Mouse (Mus musculus) heart, postnatal 25 days (tissue): ENCODE data around the gene Gm14862. TPM values are rescaled to one million over a fixed set of nuclear protein-coding genes. Genes with fewer than 3 reads are reported as not detected.
"Not testable (repeated sequence)": the region's sequence is repeated elsewhere in the genome, so short reads cannot be mapped to it uniquely, and the experiment has no call there.

Experiments
- DNase-seq: peaks from one replicate; pipeline ENCODE4 v3.0.0; 2022; ENCODE audit warnings: low spot score
- intact Hi-C: fragments of 180-260 bp; cut with DNase I; formaldehyde crosslinking; loops from one replicate; pipeline ENCODE4 v1.15.1; 2025
- total RNA-seq, 2 experiments: library from RNA; stranded (reverse); gene quantifications; 2 replicates each; pipeline ENCODE4 v1.2.3; 2021

Gene Gm14862
- not detected for total RNA-seq

DNA sequence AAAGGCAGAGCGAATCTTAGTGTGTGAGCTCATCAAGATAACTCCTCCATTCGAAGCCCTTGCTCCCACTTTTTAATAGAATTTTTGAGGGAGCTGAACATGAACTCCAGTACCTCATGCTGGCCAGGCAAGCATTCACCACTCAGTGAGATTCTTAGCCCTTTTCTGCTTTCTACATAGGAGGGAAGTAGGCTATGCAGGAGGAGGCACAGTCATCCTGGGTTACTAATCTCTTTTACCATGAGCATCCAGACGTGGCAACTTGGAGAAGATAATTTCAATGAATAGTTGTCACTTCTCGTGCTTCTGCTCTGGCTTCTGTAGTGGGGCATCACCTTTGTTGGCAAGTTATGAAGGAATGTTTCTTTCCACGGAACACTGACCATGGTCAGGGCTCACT lies at the start of gene Gm14862:
Gene Gm14862, minus strand, starts transcription at position 134 of the 400 bp plus-strand sequence.
- no peak for DNase-seq
- intact Hi-C loops = no loop called here

DNA sequence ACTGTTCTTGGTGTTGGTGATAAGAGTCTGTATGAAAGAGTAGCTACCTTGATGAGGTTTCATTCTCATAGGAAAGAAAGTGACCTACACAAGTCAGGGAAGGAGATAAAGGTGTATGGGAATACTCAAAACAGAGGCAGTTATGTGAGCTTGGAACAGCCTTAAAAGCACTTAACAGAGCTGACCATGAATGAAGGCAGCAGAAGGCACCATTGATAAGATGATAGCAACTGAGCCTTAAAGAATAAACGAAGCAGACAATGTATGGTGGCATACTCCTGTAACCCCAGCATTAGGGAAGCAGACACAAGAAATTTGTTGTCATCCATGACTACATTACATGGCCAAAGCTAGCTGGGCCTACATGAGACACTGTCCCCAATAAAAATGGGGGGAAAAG lies 46.8 kb upstream of the Gm14862 start:
- intact Hi-C loops = no loop called here
- DNase-seq = no peak

- no peak for DNase-seq
- intact Hi-C loops = no loop called here
Observed at GRCm38 (mm10) chrX:9302791-9303190, 46.1 kb upstream of the Gm14862 start.

DNA sequence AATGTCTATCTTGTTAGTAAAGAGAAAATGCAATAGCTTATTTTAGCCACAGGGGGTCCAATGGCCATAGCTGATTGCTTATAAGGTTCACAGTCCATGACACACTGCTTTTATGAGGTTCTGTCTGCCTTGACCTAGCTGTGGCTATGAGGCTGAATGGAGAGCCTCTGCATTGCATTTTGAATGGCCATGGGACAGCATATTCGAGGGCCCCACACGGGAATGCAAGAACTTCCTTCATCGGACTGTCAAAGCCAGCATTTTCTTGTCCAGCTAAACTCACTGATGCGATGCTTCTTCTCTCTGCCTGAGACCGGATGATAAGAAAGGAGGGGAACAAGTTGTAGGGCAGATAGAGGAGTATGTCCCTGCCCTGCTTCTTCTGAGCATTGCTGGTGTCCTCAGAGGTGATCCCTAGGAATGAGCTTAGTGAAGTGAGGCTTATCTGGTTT lies 41.7 kb upstream of the Gm14862 start:
- no peak for DNase-seq
- intact Hi-C loops = no loop called here

- intact Hi-C loops, DNase-seq: not testable (repeated sequence)
Observed at GRCm38 (mm10) chrX:9293140-9293829, 36.6 kb upstream of the Gm14862 start.

- intact Hi-C loops, DNase-seq: not testable (repeated sequence)
Observed at GRCm38 (mm10) chrX:9283464-9283863, 26.8 kb upstream of the Gm14862 start, which contains the start of gene H2al1m. Gene H2al1m, plus strand, starts transcription at chrX:9283764.

- intact Hi-C loops = loop anchor here (5.0 kb wide), 1 partner anchor 52 kb away; no protein-coding TSS in a partner anchor
- no peak for DNase-seq
Observed at GRCm38 (mm10) chrX:9274321-9274720, 17.6 kb upstream of the Gm14862 start.

- intact Hi-C loops = loop anchor here (5.0 kb wide), 1 partner anchor 51 kb away; no protein-coding TSS in a partner anchor
- no peak for DNase-seq
Observed at GRCm38 (mm10) chrX:9273377-9274002, 16.8 kb upstream of the Gm14862 start.

- intact Hi-C loops = loop anchor here (5.0 kb wide), 1 partner anchor 50 kb away; no protein-coding TSS in a partner anchor
- DNase-seq = no peak
Observed at GRCm38 (mm10) chrX:9272460-9273361, 16.0 kb upstream of the Gm14862 start, which contains the start of gene Xk. Gene Xk, plus strand, starts transcription at chrX:9272756.

GRCm38 (mm10) chrX:9271947-9272459 lies 15.3 kb upstream of the Gm14862 start:
- DNase-seq = no peak
- intact Hi-C loops = loop anchor here (5.0 kb wide), 1 partner anchor 50 kb away; no protein-coding TSS in a partner anchor

- intact Hi-C loops = loop anchor here (5.0 kb wide), 1 partner anchor 49 kb away; no protein-coding TSS in a partner anchor
- DNase-seq = no peak
Observed at GRCm38 (mm10) chrX:9271112-9271511, 14.4 kb upstream of the Gm14862 start.

DNA sequence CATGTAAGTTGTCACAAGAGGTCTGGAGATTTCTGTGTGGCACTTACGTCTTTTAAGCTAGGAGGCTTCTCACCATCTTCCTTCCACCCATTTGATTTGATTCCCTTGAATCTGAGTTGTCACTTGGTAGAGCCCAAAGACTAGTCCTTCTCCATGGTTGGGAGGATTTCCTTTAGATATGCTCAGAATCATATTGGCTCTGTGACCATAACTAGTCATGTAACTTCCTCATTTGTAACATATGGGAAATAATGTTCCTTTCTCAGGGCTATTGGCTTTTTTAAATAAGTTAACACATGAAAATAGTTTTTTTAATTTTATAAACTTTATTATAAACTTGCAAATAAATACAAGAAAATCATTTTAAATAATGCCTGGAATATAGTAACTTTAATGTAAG lies 2.6 kb upstream of the Gm14862 start:
- DNase-seq = no peak
- intact Hi-C loops = no loop called here

DNA sequence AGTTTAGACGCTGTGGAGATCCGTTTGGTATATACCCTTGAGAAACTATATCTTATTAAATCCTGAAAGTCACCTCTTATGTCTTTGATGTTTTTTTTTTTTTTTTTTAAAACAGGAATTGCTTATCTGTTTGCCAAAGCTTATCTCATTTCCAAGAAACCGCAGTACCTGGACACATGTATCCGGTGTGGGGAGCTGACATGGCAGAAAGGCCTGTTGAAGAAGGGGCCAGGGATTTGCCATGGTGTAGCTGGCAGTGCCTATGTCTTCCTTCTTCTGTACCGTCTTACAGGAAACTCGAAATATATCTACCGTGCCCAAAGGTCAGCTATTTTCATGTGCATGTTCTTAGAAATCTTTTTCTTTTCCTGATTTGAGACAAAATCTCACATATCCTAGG lies 1.1 kb upstream of the Gm14862 start:
- intact Hi-C loops = no loop called here
- DNase-seq = no peak

GRCm38 (mm10) chrX:9254901-9255300 lies 1.8 kb downstream of the Gm14862 start:
- intact Hi-C loops = no loop called here
- no peak for DNase-seq

DNA sequence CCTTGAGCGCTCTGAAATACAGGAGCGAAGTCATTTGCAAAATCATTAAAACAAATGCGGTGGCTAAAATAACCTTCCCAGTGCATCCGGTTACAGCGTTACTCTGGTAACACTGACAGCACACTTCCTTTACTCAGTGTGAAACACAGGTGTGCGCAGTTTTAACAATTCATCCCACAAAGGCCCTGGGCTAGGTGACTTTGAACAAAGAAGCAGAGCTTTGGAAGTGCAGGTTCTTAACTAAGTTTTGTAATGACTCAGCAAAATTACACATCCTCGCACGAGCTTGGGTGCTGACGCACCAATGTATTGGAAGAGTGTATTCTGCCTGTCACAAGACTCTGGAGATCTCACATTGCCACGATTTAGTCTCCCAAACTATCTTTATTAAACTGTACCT lies 2.7 kb downstream of the Gm14862 start:
- intact Hi-C loops = no loop called here
- DNase-seq = no peak

DNA sequence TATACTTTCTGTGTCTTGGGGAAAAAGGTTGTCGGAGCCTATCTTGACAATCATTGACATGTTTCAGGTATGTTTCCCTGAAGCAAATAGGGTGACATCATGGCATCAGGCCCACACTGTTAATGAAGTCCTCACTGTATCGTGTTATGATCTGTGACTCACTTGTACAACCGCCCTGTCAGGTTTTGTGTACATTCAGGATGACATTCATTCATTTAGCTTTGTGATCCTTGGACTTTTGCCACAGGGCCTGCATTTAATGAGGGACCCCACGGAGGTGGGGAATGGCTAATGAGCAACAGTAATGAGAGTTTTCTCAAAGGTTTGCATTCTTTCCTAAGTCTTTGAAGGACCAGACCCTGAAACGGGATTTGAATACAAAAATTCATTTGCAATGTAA lies 7.8 kb downstream of the Gm14862 start:
- no peak for DNase-seq
- intact Hi-C loops = no loop called here

GRCm38 (mm10) chrX:9244603-9245336 lies 11.9 kb downstream of the Gm14862 start:
- DNase-seq = no peak
- intact Hi-C loops = no loop called here

DNA sequence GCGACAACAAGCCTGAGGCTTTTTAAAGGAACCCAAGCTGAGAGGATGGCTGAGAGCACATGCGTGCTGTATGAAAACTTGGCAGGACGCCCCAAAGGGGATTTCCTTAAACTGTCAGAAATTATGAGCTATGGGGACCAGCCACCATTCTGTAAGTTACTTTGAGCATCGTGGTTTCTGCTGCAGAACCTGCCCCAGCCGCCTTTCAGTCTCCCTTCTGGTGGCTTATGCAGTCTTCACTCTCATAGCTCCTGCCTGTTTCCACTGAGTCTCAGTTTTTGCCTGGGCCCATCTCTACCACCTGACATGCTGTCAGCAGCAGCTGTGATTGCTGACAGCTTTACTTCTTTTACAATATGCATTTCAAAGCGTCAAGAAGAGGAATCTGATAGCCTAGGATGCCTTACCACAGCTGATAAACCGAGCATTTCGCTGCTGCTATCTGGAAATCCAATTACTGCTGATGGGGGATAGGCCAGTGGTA lies 13.3 kb downstream of the Gm14862 start:
- no peak for DNase-seq
- intact Hi-C loops = no loop called here
